Mouse (Mus musculus) liver, embryonic 14.5 days (tissue): Measurements from ENCODE around the gene Bnc2. TPM values are rescaled to one million over a fixed set of nuclear protein-coding genes. Genes with fewer than 3 reads are reported as not detected.

ENCODE experiments used
- ATAC-seq: fragments of 200-750 bp; cut with Nextera tagmentation; 2 replicates; pipeline ENCODE4 v1.8.0; 2017; ENCODE audit warnings: moderate number of reproducible peaks, mild to moderate bottlenecking, moderate library complexity; ENCODE audit not compliant: insufficient read depth
- DNase-seq, 3 experiments: peaks; one replicate each; pipeline ENCODE4 v3.0.0-alpha.2; 2012 to 2013; ENCODE audit warnings: low read depth in 3 of 3, low spot score in 3 of 3
- H3K27ac ChIP-seq: fragments of 300-500 bp; sonication (generic); 2 replicates; pipeline ENCODE4 v1.5.1; 2014; ENCODE audit warnings: moderate library complexity, mild to moderate bottlenecking, control low read depth, inconsistent platforms
- H3K27me3 ChIP-seq: fragments of 300-500 bp; sonication (generic); 2 replicates; pipeline ENCODE4 v1.6.1; 2014; ENCODE audit warnings: mild to moderate bottlenecking, low read length, moderate library complexity; ENCODE audit not compliant: control insufficient read depth, insufficient read depth
- H3K36me3 ChIP-seq: fragments of 300-500 bp; sonication (generic); replicated peaks from 2 replicates; pipeline ENCODE4 v1.6.1; 2014; ENCODE audit warnings: low read depth; ENCODE audit not compliant: control insufficient read depth, insufficient read depth
- H3K4me1 ChIP-seq, 2 experiments: fragments of 200-500 bp in 1 of 2; fragments of 300-500 bp in 1 of 2; sonication (generic) in 1 of 2; replicated peaks; 2 replicates each; pipeline ENCODE4 v1.6.1; 2012 to 2014; ENCODE audit warnings: antibody characterized with exemption in 1 of 2, inconsistent platforms in 1 of 2, low read length in 1 of 2; ENCODE audit not compliant: control insufficient read depth in 2 of 2, insufficient read depth in 2 of 2
- H3K4me2 ChIP-seq: fragments of 300-500 bp; sonication (generic); 2 replicates; pipeline ENCODE4 v1.6.1; 2014; ENCODE audit warnings: low read depth, mild to moderate bottlenecking, control low read depth, moderate library complexity
- H3K4me3 ChIP-seq, 2 experiments: fragments of 200-500 bp in 1 of 2; fragments of 300-500 bp in 1 of 2; sonication (generic) in 1 of 2; 2 replicates each; pipeline ENCODE4 v1.5.1; 2012 to 2014; ENCODE audit warnings: low read depth in 2 of 2, low read length in 2 of 2, mild to moderate bottlenecking in 2 of 2, control low read depth in 1 of 2, inconsistent platforms in 1 of 2, moderate library complexity in 1 of 2; ENCODE audit not compliant: insufficient read depth in 1 of 2
- H3K9ac ChIP-seq: fragments of 300-500 bp; sonication (generic); replicated peaks from 2 replicates; pipeline ENCODE4 v1.6.1; 2014; ENCODE audit warnings: mild to moderate bottlenecking, control low read depth, moderate library complexity
- H3K9me3 ChIP-seq: fragments of 300-500 bp; sonication (generic); 2 replicates; pipeline ENCODE4 v1.6.1; 2016; ENCODE audit warnings: low read length, mixed read lengths; ENCODE audit not compliant: control insufficient read depth
- CTCF ChIP-seq: IDR thresholded peaks from 2 replicates; pipeline ENCODE4 v1.5.1; 2016; ENCODE audit warnings: antibody characterized with exemption, low read depth, control low read depth
- EP300 ChIP-seq: IDR thresholded peaks from 2 replicates; pipeline ENCODE4 v1.6.1; 2016; ENCODE audit warnings: antibody characterized with exemption, low read depth
- WGBS: fragments of 180-500 bp; shearing (Covaris S2); extraction: QIAGEN DNeasy Blood & Tissue Kit; methylation state at CpG from one replicate; pipeline ENCODE4 v1.1.7; 2014; ENCODE audit not compliant: insufficient replicate concordance; 5-methylcytosine and 5-hydroxymethylcytosine counted together
- polyA plus RNA-seq, 2 experiments: library from polyadenylated mRNA; depleted of rRNA in 1 of 2; stranded (reverse) in 1 of 2; unstranded in 1 of 2; fragments of >200 nt; fragmentation: Nextera tagmentation in 1 of 2; extraction: Ambion mirVana in 1 of 2; gene quantifications; 2 replicates each; pipeline versions ENCODE4 v1.2.1 to v1.2.3; 2012 to 2014

Gene Bnc2
- polyA plus RNA-seq, 2 experiments: 0.17 to 0.46 TPM

DNA sequence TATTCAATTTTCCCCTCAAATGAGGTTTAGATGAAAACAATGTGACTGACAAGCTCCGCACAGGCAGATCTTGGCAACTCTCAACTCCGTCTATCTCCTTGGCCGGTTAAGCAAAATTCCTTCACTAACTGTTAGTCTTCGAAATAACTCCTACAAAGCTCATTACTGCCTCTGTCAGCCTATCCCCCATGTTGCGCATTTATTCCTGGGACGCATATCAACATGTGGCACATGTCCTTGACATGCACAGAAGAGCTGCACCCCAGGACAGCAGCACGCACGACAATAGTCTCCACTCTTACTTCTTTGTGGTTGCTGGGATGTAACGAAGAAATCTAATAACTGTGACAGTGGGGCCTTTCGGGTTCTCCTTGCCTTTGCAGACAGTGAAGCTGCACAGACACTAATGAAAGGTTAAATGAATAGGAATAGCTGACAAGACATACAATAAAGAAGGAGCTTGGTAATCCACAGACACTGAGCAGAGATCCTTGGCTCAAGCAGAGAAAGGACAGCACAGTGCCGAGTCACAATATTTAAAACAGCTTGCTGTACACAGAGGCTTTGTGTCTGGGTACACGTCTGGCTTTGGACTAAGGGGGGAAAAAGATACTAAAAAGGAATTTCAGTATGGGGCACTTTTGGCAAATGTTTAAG lies 6.0 kb downstream of the Bnc2 start:
- no peaks in the 10 kb centered on the region for H3K36me3 ChIP-seq
- ATAC-seq (no peak), DNase-seq (no peak)
- H3K27ac ChIP-seq: no peak overlapping the region
- no peak overlapping the region for H3K4me3 ChIP-seq
- no peaks in the 10 kb centered on the region for H3K4me1 ChIP-seq
- WGBS: 70% methylated on average over 12 of the region's 12 CpGs
- peaks cover 15% of the 10 kb centered on the region for H3K27me3 ChIP-seq
- no peaks in the 10 kb centered on the region for H3K9me3 ChIP-seq
- H3K4me2 ChIP-seq: no peak overlapping the region
- no peak overlapping the region for H3K9ac ChIP-seq
- TF ChIP-seq CTCF: no peak

DNA sequence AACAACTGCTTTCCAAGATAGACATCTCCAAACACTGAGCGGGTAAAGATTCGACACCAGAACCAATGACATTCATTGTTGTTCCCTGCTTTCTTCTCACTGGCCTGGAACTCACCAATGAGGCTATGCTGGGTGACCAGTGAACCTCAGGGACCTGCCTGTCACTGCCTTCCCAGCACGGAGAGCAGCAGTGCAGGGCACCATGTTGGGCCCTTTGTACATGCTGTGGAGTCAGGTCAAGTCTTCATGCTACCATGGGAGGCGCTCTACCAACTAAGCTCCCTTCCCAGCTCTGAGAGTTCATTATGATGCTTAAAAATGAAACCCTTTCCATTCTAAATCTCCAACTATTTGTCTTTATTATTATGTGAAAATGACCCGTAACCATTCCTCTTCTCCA lies 6.8 kb downstream of the Bnc2 start:
- peaks cover 6% of the 10 kb centered on the region for H3K27me3 ChIP-seq
- no peaks in the 10 kb centered on the region for H3K4me1 ChIP-seq
- no peak overlapping the region for H3K9ac ChIP-seq
- H3K27ac ChIP-seq: no peak overlapping the region
- DNase-seq (no peak), ATAC-seq (no peak)
- no peak overlapping the region for H3K4me3 ChIP-seq
- TF ChIP-seq EP300 (no peak), CTCF (no peak)
- WGBS: 66% methylated on average over 5 of the region's 5 CpGs
- no peaks in the 10 kb centered on the region for H3K36me3 ChIP-seq
- no peaks in the 10 kb centered on the region for H3K9me3 ChIP-seq
- no peak overlapping the region for H3K4me2 ChIP-seq

DNA sequence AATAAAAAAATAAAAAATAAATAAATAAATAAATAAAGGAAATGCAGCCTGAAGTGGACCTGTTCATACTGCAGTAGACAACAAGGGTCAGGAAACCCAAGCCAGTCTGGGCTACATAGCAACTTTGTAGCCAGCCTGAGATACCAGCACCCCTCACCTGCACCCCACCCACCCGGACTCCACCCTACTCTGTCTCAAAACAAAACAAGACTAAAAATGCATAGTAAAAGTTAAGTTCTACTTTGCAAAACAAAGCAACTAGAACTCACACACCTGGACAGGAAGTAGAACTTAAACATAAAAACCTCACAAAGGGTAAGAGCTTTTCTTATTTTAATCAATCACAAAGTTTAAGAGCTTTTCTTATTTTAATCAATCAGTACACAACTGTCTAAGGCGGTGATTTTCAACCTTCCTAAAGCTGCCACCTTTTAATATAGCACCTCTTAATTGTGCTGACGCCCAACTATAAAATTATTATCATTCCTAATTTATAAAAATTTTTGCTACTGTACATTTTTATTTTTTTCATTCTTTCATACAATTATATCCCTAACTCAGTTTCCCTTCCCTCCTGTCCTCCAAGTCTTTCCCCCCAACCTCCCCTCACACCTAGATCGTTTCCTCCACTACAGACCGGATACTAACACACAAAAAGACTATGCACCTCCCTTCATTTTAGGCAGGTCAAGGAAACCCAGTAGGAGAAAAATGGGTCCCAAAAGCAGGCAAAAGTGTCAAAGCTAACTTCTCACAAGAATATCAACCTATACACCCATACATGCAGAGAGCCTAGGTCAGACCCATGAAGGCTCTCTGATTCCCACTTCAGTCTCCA lies 12.6 kb downstream of the Bnc2 start:
- H3K4me3 ChIP-seq: no peak overlapping the region
- H3K9me3 ChIP-seq: no peaks in the 10 kb centered on the region
- no peak overlapping the region for H3K4me2 ChIP-seq
- H3K36me3 ChIP-seq: no peaks in the 10 kb centered on the region
- ATAC-seq (no peak), DNase-seq (no peak)
- H3K4me1 ChIP-seq: no peaks in the 10 kb centered on the region
- 62% methylated on average over 5 of the region's 5 CpGs for WGBS
- no peak overlapping the region for H3K27ac ChIP-seq
- no peak overlapping the region for H3K9ac ChIP-seq
- TF ChIP-seq EP300: no peak
- no peak for TF ChIP-seq CTCF
- H3K27me3 ChIP-seq: no peaks in the 10 kb centered on the region

DNA sequence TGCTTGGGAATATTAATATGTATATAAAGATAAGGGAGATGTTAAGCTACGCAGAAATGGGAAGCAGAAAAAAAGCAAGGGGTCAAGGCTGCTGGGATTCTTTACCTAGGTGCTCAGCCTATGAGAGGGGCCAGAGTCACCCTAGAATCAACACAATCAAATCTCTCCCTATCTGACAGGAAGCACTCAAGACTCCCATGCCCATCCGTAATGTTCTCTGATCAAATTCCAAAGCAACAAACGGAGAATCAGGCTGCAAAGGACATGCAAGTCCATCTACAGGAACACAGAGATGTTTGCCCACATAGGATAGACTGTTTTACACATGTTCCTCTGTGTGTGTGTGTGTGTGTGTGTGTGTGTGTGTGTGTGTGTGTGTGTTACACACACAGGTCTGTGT lies 13.7 kb downstream of the Bnc2 start:
- DNase-seq: no peak
- Histone ChIP-seq H3K4me1 (no peaks in the 10 kb centered on the region), H3K36me3 (no peaks in the 10 kb centered on the region), H3K4me3 (no peak overlapping the region), H3K9me3 (no peaks in the 10 kb centered on the region), H3K4me2 (no peak overlapping the region), H3K27me3 (no peaks in the 10 kb centered on the region), H3K27ac (no peak overlapping the region), H3K9ac (no peak overlapping the region)
- TF ChIP-seq CTCF (no peak), EP300 (no peak)
- no peak for ATAC-seq
- WGBS: 49% methylated on average over 3 of the region's 3 CpGs

DNA sequence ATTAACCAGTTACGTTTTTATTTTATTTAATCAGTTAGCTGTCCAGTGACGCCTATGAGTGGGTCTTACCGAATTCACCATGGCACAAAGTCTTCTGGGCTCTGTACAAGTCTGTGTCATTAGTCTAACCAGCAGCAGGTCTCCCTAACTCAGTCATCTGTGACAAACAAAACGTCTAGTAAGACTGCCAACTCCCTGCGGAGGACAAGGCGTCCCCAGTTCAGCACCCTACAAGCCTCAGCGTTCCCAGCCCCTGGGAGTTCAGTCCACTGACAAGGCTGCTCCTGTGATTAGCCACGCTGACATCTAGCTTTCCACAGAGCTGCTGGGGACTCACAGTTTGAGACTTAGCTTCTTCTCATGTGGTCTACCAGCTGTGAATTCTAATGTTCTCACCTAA lies 23.3 kb downstream of the Bnc2 start:
- Histone ChIP-seq H3K4me3 (no peak overlapping the region), H3K4me2 (no peak overlapping the region), H3K36me3 (no peaks in the 10 kb centered on the region), H3K9me3 (no peaks in the 10 kb centered on the region), H3K27me3 (no peaks in the 10 kb centered on the region), H3K9ac (no peak overlapping the region), H3K4me1 (no peaks in the 10 kb centered on the region), H3K27ac (no peak overlapping the region)
- ATAC-seq (no peak), DNase-seq (no peak)
- WGBS: 52% methylated on average over 8 of the region's 8 CpGs
- TF ChIP-seq CTCF (no peak), EP300 (no peak)
